Comparison of ENCODE assay signal across 25 mouse cellular contexts in the genomic region with DNA sequence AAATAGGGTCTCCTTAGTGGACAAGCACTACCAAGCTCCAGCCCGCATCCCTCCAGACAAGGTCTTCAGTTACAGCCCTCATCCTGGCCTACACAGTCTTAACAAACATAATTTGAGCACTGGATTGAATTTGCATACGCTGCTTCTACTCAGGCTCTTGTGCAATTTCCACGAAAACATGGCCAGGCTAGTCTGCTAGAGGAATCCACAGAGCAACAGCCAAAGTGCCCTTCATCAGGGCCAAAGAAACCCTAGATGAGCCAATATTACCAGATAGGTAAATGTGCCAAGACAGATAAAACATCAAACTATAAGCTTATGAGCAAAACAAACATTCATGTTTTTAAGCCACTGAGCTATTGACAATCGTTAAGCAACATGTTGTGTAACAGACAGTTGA.
DNase-seq lines count a peak whose midpoint lies in the region; ATAC-seq lines count a peak whose summit lies in the region.
"Had no signal": no experiment of that assay in that cellular context is flagged by ENCODE, and none has a peak within 500 bp of the region (broad histone marks: within the 10 kb centered on the region; RNA-seq: fewer than 3 reads in every experiment).

No protein-coding gene starts in this region.

- H3K4me3 ChIP-seq in intestine, embryonic 14.5 days (ENCODE audit: low read depth, low read length), result no peak overlapping the region
- H3K4me3 ChIP-seq in intestine, embryonic 15.5 days (replicated peaks), result no peak overlapping the region
- no peak overlapping the region for H3K4me3 ChIP-seq in hindbrain, embryonic 11.5 days (ENCODE audit: low read depth, low read length)
- H3K4me3 ChIP-seq: embryonic facial prominence, embryonic 15.5 days; erythroblast, embryonic 14.5 days; forebrain, embryonic 12.5 days; heart, embryonic 10.5 days; hindbrain, embryonic 13.5 days had no signal

- H3K9me3 ChIP-seq in intestine, embryonic 14.5 days (ENCODE audit: control insufficient read depth, low read length), result no peaks in the 10 kb centered on the region
- H3K9me3 ChIP-seq in intestine, embryonic 15.5 days, result no peaks in the 10 kb centered on the region
- H3K9me3 ChIP-seq in hindbrain, embryonic 11.5 days (ENCODE audit: control insufficient read depth, low read length), result no peaks in the 10 kb centered on the region
- H3K9me3 ChIP-seq: embryonic facial prominence, embryonic 15.5 days; forebrain, embryonic 12.5 days; heart, embryonic 10.5 days; hindbrain, embryonic 13.5 days had no signal

- no peak overlapping the region for H3K27ac ChIP-seq in intestine, embryonic 14.5 days (ENCODE audit: low read depth)
- no peak overlapping the region for H3K27ac ChIP-seq in intestine, embryonic 15.5 days
- no peak overlapping the region for H3K27ac ChIP-seq in hindbrain, embryonic 11.5 days (ENCODE audit: low read depth, low read length)
- H3K27ac ChIP-seq: embryonic facial prominence, embryonic 15.5 days; forebrain, embryonic 12.5 days; heart, embryonic 10.5 days; hindbrain, embryonic 13.5 days; hindbrain, postnatal 0 days had no signal

- H3K27me3 ChIP-seq in intestine, embryonic 14.5 days (replicated peaks; ENCODE audit: control insufficient read depth, insufficient read depth, low read length), result no peaks in the 10 kb centered on the region
- H3K27me3 ChIP-seq in intestine, embryonic 15.5 days (replicated peaks), result no peaks in the 10 kb centered on the region
- H3K27me3 ChIP-seq in hindbrain, embryonic 11.5 days (ENCODE audit: control insufficient read depth, insufficient read depth, low read length), result no peaks in the 10 kb centered on the region
- H3K27me3 ChIP-seq: CH12.LX; embryonic facial prominence, embryonic 15.5 days; forebrain, embryonic 12.5 days; hindbrain, embryonic 13.5 days; Patski had no signal

- H3K36me3 ChIP-seq in intestine, embryonic 14.5 days (ENCODE audit: control insufficient read depth, insufficient read depth, low read length), result no peaks in the 10 kb centered on the region
- no peaks in the 10 kb centered on the region for H3K36me3 ChIP-seq in intestine, embryonic 15.5 days
- H3K36me3 ChIP-seq in hindbrain, embryonic 11.5 days (ENCODE audit: control insufficient read depth, insufficient read depth, low read length), result no peaks in the 10 kb centered on the region
- H3K36me3 ChIP-seq: forebrain, embryonic 12.5 days; heart, embryonic 10.5 days; hindbrain, embryonic 13.5 days had no signal

- no peak for ATAC-seq in intestine, embryonic 14.5 days (replicated peaks; ENCODE audit: low FRiP score, low TSS enrichment, low read depth)
- ATAC-seq in intestine, embryonic 15.5 days, result no peak
- ATAC-seq in megakaryocyte progenitor cell, adult 5-6 weeks (replicated peaks; ENCODE audit: poor library complexity), result 0 out of 2 replicates have a peak, but pooled peaks have one; percentile 43
- no peak for ATAC-seq in hindbrain, embryonic 11.5 days (ENCODE audit: low FRiP score)
- ATAC-seq: activated CD4-positive, CD25-positive, alpha-beta regulatory T cell, adult 4 months; forebrain, embryonic 16.5 days; hindbrain, postnatal 0 days; Patski had no signal

- WGBS in intestine, embryonic 14.5 days, result 89% methylated on average over 4 of the region's 4 CpGs
- 87% methylated on average over 4 of the region's 4 CpGs for WGBS in intestine, embryonic 15.5 days
- WGBS in hindbrain, embryonic 11.5 days, result 94% methylated on average over 4 of the region's 4 CpGs

- H3K9ac ChIP-seq in intestine, embryonic 14.5 days (ENCODE audit: low read length), result no peak overlapping the region
- H3K9ac ChIP-seq in intestine, embryonic 15.5 days, result no peak overlapping the region
- no peak overlapping the region for H3K9ac ChIP-seq in hindbrain, embryonic 11.5 days (ENCODE audit: low read depth, low read length)
- H3K9ac ChIP-seq: embryonic facial prominence, embryonic 15.5 days; forebrain, embryonic 12.5 days; hindbrain, embryonic 13.5 days had no signal

- peak; percentile 36 for DNase-seq in intestine, embryonic 14.5 days (ENCODE audit: low spot score)
- DNase-seq in 416B (ENCODE audit: low read depth), result peak; percentile 36
- DNase-seq in fat pad, adult 2 months (ENCODE audit: extremely low read depth, low read depth, low spot score), result peak; percentile 63
- no peak for DNase-seq in layer of hippocampus, adult 9-10 months (ENCODE audit: low spot score)
- no peak for DNase-seq in hindbrain, embryonic 11.5 days (ENCODE audit: low spot score)
- DNase-seq: adrenal gland, adult 2 months; adrenal gland, postnatal 36 days; cerebellum, adult 2 months; cerebellum, postnatal 10 days; embryo, embryonic 11 days; gastrocnemius, postnatal 10 days; heart, postnatal 10 days; heart, postnatal 4 days had no signal

- H3K4me2 ChIP-seq in intestine, embryonic 14.5 days (ENCODE audit: low read length), result no peak overlapping the region
- H3K4me2 ChIP-seq in intestine, embryonic 15.5 days (replicated peaks), result no peak overlapping the region
- no peak overlapping the region for H3K4me2 ChIP-seq in hindbrain, embryonic 11.5 days (replicated peaks; ENCODE audit: low read depth, low read length)
- H3K4me2 ChIP-seq: embryonic facial prominence, embryonic 15.5 days; forebrain, embryonic 12.5 days; hindbrain, embryonic 13.5 days had no signal

- no peaks in the 10 kb centered on the region for H3K4me1 ChIP-seq in intestine, embryonic 14.5 days (replicated peaks; ENCODE audit: control insufficient read depth, insufficient read depth, low read length)
- H3K4me1 ChIP-seq in intestine, embryonic 15.5 days (replicated peaks), result no peaks in the 10 kb centered on the region
- H3K4me1 ChIP-seq in hindbrain, embryonic 11.5 days (replicated peaks; ENCODE audit: control insufficient read depth, insufficient read depth, low read length), result no peaks in the 10 kb centered on the region
- H3K4me1 ChIP-seq: embryonic facial prominence, embryonic 15.5 days; forebrain, embryonic 12.5 days; heart, embryonic 10.5 days; hindbrain, embryonic 13.5 days had no signal

Comparison
In these comparisons a context has a peak if more than half of its experiments do, and no peak if none do; other contexts are left out.
1. DNase-seq: peak in intestine, embryonic 14.5 days (single experiment), 416B (single experiment) and fat pad, adult 2 months (single experiment); none in layer of hippocampus, adult 9-10 months (single experiment) and hindbrain, embryonic 11.5 days (single experiment).